Mouse (Mus musculus) intestine, embryonic 14.5 days (tissue): ENCODE data around the gene Tut1. TPM values are rescaled to one million over a fixed set of nuclear protein-coding genes. Genes with fewer than 3 reads are reported as not detected.
A peak's percentile ranks its signal among the peaks of the same experiment; 100 is the strongest.

Experiments used
- ATAC-seq: fragments of 200-750 bp; cut with Nextera tagmentation; replicated peaks from 2 replicates; pipeline ENCODE4 v1.8.0; 2017; ENCODE audit warnings: low read depth, moderate number of reproducible peaks, moderate TSS enrichment, moderate library complexity; ENCODE audit not compliant: low FRiP score, low TSS enrichment
- DNase-seq: peaks from one replicate; pipeline ENCODE4 v3.0.0-alpha.2; 2018; ENCODE audit warnings: low spot score
- H3K27ac ChIP-seq: fragments of 300-500 bp; sonication (generic); 2 replicates; pipeline ENCODE4 v1.5.1; 2014; ENCODE audit warnings: low read depth, mild to moderate bottlenecking, control low read depth
- H3K27me3 ChIP-seq: fragments of 300-500 bp; sonication (generic); replicated peaks from 2 replicates; pipeline ENCODE4 v1.6.1; 2014; ENCODE audit warnings: low read length, control low read depth; ENCODE audit not compliant: control insufficient read depth, insufficient read depth
- H3K36me3 ChIP-seq: fragments of 300-500 bp; sonication (generic); 2 replicates; pipeline ENCODE4 v1.6.1; 2014; ENCODE audit warnings: low read length, control low read depth; ENCODE audit not compliant: control insufficient read depth, insufficient read depth
- H3K4me1 ChIP-seq: fragments of 300-500 bp; sonication (generic); replicated peaks from 2 replicates; pipeline ENCODE4 v1.6.1; 2014; ENCODE audit warnings: low read length, control low read depth, mixed read lengths; ENCODE audit not compliant: control insufficient read depth, insufficient read depth
- H3K4me2 ChIP-seq: fragments of 300-500 bp; sonication (generic); 2 replicates; pipeline ENCODE4 v1.6.1; 2014; ENCODE audit warnings: low read length
- H3K4me3 ChIP-seq: fragments of 300-500 bp; sonication (generic); 2 replicates; pipeline ENCODE4 v1.5.1; 2014; ENCODE audit warnings: low read depth, low read length, control low read depth, mixed read lengths
- H3K9ac ChIP-seq: fragments of 300-500 bp; sonication (generic); 2 replicates; pipeline ENCODE4 v1.6.1; 2014; ENCODE audit warnings: mild to moderate bottlenecking, low read length
- H3K9me3 ChIP-seq: fragments of 300-500 bp; sonication (generic); 2 replicates; pipeline ENCODE4 v1.6.1; 2016; ENCODE audit warnings: low read length, control low read depth; ENCODE audit not compliant: control insufficient read depth
- WGBS: fragments of 180-500 bp; shearing (Covaris S2); extraction: QIAGEN DNeasy Blood & Tissue Kit; methylation state at CpG from one replicate; pipeline ENCODE4 v1.1.7; 2014; 5-methylcytosine and 5-hydroxymethylcytosine counted together
- polyA plus RNA-seq: library from polyadenylated mRNA; unstranded; fragments of >200 nt; fragmentation: Nextera tagmentation; extraction: Ambion mirVana; gene quantifications from 2 replicates; pipeline ENCODE4 v1.2.1, GENCODE M21; 2014

The Tut1 gene
- polyA plus RNA-seq, 1 experiment from 2014 or later = 33.5 TPM

DNA sequence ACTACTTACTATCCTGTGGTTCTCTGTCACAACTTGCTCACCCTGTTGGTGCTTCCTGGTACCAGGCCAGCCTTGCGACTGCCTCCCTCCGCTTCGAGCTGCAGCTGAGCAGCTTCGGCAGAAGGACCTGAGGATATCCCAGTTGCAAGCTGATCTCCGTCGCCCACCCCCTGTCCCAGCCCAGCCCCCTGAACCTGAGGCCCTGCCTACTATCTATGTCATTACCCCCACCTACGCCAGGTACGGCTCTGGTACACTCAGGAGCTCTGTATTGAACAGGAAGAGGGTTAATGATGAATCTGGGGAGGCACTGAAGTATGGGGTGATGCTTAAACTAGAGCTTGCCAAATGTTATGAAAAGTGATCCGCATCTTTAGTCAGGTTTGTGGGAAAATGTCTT is 31.9 kb upstream of the Tut1 start:
- WGBS = 80% methylated on average over 9 of the region's 9 CpGs
- no peak overlapping the region for H3K9ac ChIP-seq
- H3K27ac ChIP-seq = no peak overlapping the region
- peaks cover 11% of the 10 kb centered on the region for H3K4me1 ChIP-seq
- peaks cover 32% of the 10 kb centered on the region for H3K36me3 ChIP-seq
- peak overlapping the region; percentile 87; the same call in 1 of the 2 replicates for H3K4me3 ChIP-seq
- DNase-seq (no peak), ATAC-seq (no peak)
- no peaks in the 10 kb centered on the region for H3K27me3 ChIP-seq
- no peaks in the 10 kb centered on the region for H3K9me3 ChIP-seq
- H3K4me2 ChIP-seq = peak overlapping the region; percentile 65; the same call in 1 of the 2 replicates

- Histone ChIP-seq H3K27ac (no peak overlapping the region), H3K4me3 (no peak overlapping the region), H3K9me3 (no peaks in the 10 kb centered on the region), H3K9ac (no peak overlapping the region), H3K4me2 (no peak overlapping the region), H3K36me3 (peaks cover 36% of the 10 kb centered on the region), H3K4me1 (peaks cover 16% of the 10 kb centered on the region), H3K27me3 (no peaks in the 10 kb centered on the region)
- DNase-seq (no peak), ATAC-seq (no peak)
- 91% methylated on average over 2 of the region's 2 CpGs for WGBS
Measured at GRCm38 (mm10) chr19:8926766-8927165, 26.9 kb upstream of the Tut1 start.

- peaks cover 32% of the 10 kb centered on the region for H3K36me3 ChIP-seq
Measured at GRCm38 (mm10) chr19:8927891-8928525, 25.6 kb upstream of the Tut1 start.

GRCm38 (mm10) chr19:8928689-8929223 is 24.9 kb upstream of the Tut1 start:
- peaks cover 13% of the 10 kb centered on the region for H3K4me1 ChIP-seq
- no peaks in the 10 kb centered on the region for H3K9me3 ChIP-seq
- peak overlapping the region; percentile 78 for H3K4me3 ChIP-seq
- ATAC-seq (no peak; the same call in 1 of the 2 replicates), DNase-seq (no peak)
- peaks cover 34% of the 10 kb centered on the region for H3K36me3 ChIP-seq
- 18% methylated on average over 16 of the region's 16 CpGs for WGBS
- H3K9ac ChIP-seq = peak overlapping the region; percentile 78; the same call in 1 of the 2 replicates
- H3K4me2 ChIP-seq = peak overlapping the region; percentile 79
- H3K27ac ChIP-seq = peak overlapping the region; percentile 81
- no peaks in the 10 kb centered on the region for H3K27me3 ChIP-seq

More at GRCm38 (mm10) chr19:8927891-8928525, 25.6 kb upstream of the Tut1 start:
- Histone ChIP-seq H3K9ac (no peak overlapping the region), H3K4me3 (no peak overlapping the region), H3K4me2 (no peak overlapping the region), H3K27me3 (no peaks in the 10 kb centered on the region), H3K4me1 (peaks cover 13% of the 10 kb centered on the region), H3K9me3 (no peaks in the 10 kb centered on the region), H3K27ac (no peak overlapping the region)
- ATAC-seq = no peak
- no peak for DNase-seq
- WGBS = 84% methylated on average over 12 of the region's 12 CpGs

DNA sequence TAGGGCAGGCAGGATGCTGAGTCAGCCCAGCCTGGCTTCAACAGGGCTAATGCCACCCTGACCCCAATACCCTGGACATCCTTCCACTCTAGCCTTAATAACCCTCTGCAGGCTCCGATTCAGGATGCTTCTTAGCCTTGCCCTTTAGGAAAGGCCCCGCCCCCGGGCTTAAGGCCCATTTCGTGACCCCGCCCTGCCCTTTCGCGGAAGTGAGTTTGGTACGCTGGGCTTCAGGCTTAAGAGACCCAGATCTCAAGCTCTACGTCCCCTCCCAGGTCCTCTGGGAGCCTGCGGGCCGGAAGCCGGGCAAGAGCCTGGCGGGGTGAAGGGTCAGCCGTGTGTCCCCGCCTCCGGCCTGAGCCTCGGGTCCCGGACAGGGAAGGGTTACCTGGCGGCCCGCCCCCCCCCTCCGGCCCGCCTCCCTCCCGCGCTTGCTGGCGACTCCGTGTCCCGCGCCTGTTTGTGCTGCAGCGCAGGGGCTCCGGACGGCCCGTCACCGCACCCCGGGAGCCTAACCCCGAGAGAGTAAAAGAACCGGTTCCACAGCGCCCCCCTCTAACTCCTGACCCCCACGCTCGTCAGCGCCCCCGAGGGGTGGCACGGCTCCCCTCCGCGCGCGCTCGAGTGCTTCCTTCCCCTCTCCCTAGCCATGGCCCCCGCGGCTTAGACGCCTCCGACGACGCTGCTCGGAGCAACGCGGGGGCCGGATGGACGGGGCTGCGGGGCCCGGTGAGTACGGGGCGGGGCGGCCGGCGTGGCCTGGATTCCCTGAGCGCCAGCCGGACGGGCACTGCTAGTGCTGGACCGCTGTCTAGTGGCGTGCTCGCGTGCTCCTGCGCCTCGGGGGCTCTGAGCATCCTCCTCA is 24.2 kb upstream of the Tut1 start, which contains the start of the genes Rom1 and Eml3:
Gene Rom1 (minus strand): TSS at position 133 of the 865 bp plus-strand sequence.
Gene Eml3 (plus strand): TSS at position 329 of the 865 bp plus-strand sequence.
- peaks cover 39% of the 10 kb centered on the region for H3K36me3 ChIP-seq
- DNase-seq (peak; percentile 84), ATAC-seq (peak; percentile 81)
- H3K4me1 ChIP-seq = peaks cover 13% of the 10 kb centered on the region
- peak within 1 kb of the TSS; percentile 79 for H3K4me2 ChIP-seq
- H3K4me3 ChIP-seq = peak within 1 kb of the TSS; percentile 78
- H3K27ac ChIP-seq = peak within 1 kb of the TSS; percentile 81
- H3K9ac ChIP-seq = peak within 1 kb of the TSS; percentile 78
- no peaks in the 10 kb centered on the region for H3K27me3 ChIP-seq
- under 1% methylated on average over 68 of the region's 74 CpGs for WGBS
- no peaks in the 10 kb centered on the region for H3K9me3 ChIP-seq

- Histone ChIP-seq H3K27me3 (no peaks in the 10 kb centered on the region), H3K4me1 (peaks cover 13% of the 10 kb centered on the region), H3K27ac (peak overlapping the region; percentile 81), H3K4me2 (peak overlapping the region; percentile 79), H3K4me3 (peak overlapping the region; percentile 78), H3K36me3 (peaks cover 46% of the 10 kb centered on the region), H3K9ac (peak overlapping the region; percentile 78), H3K9me3 (no peaks in the 10 kb centered on the region)
- WGBS = 9% methylated on average over 11 of the region's 11 CpGs
- peak; percentile 29 for ATAC-seq
- DNase-seq = no peak
Measured at GRCm38 (mm10) chr19:8930117-8930516, 23.5 kb upstream of the Tut1 start.

GRCm38 (mm10) chr19:8930771-8931170 is 22.9 kb upstream of the Tut1 start:
- Histone ChIP-seq H3K4me3 (peak overlapping the region; percentile 78), H3K4me2 (peak overlapping the region; percentile 79), H3K27me3 (no peaks in the 10 kb centered on the region), H3K36me3 (peaks cover 46% of the 10 kb centered on the region), H3K9me3 (no peaks in the 10 kb centered on the region), H3K27ac (no peak overlapping the region), H3K9ac (peak overlapping the region; percentile 78), H3K4me1 (peaks cover 13% of the 10 kb centered on the region)
- ATAC-seq = no peak
- DNase-seq = no peak
- WGBS = 81% methylated on average over 7 of the region's 7 CpGs

DNA sequence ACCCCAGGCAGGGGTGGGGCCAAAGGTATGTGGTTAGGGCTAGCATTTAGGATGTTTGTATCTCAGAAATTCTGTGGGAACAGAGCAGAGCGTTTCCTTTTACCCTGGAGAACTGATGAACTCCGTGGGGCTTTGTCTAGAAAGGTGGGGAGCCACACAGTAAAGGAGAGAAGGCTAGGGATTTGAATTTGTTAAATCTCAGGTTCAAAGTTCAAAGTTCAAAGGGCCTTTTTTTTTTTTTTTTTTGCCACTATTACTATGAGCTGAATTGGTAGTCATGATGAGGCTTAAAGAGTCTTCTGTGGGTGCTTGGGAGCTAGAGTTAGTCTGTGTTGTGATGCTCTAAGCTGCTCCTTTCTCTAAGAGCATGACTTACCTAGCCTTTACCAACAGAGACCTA is 16.9 kb upstream of the Tut1 start:
- DNase-seq = no peak
- no peaks in the 10 kb centered on the region for H3K27me3 ChIP-seq
- H3K36me3 ChIP-seq = peaks cover 62% of the 10 kb centered on the region
- ATAC-seq = no peak
- H3K9ac ChIP-seq = no peak overlapping the region
- H3K4me2 ChIP-seq = no peak overlapping the region
- H3K4me3 ChIP-seq = no peak overlapping the region
- H3K27ac ChIP-seq = no peak overlapping the region
- WGBS = 79% methylated on average over 2 of the region's 2 CpGs
- no peaks in the 10 kb centered on the region for H3K9me3 ChIP-seq
- peaks cover 5% of the 10 kb centered on the region; the same call in 1 of the 2 replicates for H3K4me1 ChIP-seq
